Mouse (Mus musculus) thymus, postnatal 25 days (tissue): ENCODE measurements around the gene Ece1.
"Not testable (repeated sequence)": the region's sequence is repeated elsewhere in the genome, so short reads cannot be mapped to it uniquely, and the experiment has no call there.

Experiments
- DNase-seq: peaks from one replicate; pipeline ENCODE4 v3.0.0; 2022

Ece1 gene

GRCm38 (mm10) chr4:137862019-137862418 is at the start of gene Ece1:
Gene Ece1 (plus strand): TSS chr4:137862237.
- DNase-seq: peak; percentile 95

DNA sequence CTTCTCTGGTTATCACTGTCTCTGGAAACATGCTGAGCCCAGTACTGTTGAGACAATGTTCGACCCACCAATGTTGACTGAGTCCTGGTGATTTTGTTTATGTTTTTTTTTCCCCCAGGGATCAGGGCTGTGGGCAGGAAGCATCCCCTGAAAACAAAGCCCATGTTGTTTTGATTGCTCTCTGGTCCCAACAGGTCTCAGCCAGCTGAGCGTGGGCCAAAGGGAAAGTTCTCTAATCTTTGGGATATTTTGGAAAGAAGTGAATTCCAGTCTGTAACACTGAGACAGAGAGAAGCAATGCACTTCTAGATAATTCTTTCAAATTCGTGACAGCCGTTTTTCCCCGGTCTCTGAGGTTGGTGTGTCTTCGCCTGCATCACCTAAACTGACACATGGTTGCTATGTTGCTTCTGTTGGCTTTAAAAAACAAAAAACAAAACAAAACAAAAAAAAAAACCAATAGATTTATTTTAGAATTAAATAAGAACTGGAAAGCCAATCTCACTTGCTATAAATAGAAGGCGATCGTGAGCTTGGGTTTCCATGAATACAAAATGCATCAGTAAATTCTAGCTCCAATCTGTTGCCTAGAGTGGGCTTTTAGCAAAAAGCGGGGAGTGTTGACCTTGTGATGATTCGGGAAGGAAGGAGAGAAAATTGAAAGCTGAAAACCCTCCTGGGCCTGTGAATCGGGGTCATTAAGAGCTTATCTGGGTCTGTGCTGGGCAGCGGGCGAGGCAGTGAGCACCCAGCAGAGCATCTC is 48.9 kb upstream of the Ece1 start:
- no peak for DNase-seq

DNA sequence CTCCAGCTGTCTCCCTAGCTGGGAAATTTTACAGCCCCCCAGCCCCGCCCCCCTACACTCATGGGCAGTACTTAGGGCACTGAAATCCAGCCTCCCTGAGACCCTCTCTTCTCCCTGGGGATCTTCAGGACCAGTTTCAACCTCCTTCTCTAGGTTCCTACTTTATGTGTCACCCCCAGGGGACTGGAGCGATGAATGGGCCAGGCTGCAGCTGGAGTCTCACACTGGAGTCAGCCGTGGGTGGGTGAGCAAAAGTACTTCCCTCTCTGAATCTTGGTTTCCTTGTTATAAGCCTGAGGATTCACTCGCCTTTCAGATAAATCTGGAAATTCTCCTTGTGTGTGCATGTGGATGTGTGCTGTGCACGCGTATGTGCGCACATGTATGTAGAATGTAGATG is 47.9 kb upstream of the Ece1 start:
- DNase-seq: no peak

DNA sequence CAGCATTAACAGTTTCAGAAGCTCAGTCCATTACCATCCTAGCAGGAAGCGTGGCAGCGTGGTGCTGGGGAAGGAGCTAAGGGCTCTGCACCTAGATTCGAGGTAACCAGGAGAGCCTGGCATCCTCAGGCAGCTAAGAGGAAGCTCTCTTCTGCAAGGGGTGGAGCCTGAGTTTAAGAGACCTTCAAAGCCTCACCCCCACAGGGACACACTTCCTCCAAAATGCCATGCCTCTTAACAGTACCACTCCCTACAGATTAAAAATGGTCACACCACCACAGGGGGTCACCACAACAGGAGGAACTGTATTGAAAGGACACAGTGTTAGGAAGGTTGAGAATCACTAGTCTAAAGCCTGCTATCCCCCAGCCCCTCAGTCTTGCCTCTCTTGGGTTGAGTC is 46.6 kb upstream of the Ece1 start:
- no peak for DNase-seq

DNA sequence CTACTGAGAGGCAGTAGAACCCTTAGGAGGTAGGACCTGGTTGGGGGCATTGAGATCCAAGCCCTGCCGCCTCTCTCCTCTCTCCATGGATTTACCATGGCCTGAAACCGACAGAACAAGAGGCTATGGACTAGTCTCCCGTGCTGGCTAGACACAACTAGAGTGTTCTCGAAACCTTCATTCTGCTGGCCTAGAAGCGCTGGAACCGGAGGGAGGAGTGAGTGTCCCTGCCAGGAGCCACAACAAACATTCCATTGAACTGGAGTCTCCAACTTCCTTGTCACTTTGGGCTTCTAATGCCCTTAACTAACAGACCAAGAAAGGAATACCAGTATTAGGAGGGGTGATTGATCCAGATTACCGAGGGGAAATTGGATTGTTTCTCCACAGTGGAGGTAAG is 45.8 kb upstream of the Ece1 start:
- DNase-seq: no peak

DNA sequence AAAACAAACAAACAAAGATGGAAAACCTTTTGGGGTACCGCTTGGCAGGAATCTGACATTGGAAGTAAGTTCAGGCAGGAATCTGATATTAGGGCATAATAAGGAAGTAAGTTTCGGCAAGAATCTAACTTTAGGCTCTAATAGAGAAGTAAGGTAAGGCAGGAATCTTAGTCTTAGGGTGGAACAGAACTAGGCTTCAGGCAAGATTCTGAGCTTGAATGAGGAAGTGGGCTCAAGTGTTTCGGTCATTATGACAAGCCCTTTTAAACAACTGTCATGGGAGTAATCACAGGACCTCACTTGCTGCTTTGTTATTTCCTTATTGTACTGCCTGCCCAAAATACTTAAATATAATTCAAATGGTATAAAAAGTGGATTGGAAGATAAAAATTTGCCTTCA is 43.7 kb upstream of the Ece1 start:
- DNase-seq: no peak

DNA sequence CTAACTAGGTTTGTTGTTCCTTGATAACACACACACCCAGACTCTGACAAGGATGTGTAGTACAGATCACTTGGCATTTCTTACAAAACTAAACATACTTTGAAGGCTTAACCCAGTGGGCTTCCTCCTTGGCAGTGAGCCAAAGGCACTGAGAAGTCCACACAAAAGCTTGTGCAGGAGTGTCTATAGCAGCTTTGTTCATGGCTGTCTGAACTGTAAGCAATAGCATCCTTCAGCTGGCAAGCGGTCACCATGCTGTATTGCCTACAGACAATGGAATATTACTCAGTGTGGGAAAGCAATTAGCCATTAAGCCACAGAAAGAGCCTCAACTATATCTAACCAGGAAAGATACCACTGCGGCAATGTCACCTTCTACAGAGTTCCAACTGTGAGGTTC is 42.5 kb upstream of the Ece1 start:
- no peak for DNase-seq

DNA sequence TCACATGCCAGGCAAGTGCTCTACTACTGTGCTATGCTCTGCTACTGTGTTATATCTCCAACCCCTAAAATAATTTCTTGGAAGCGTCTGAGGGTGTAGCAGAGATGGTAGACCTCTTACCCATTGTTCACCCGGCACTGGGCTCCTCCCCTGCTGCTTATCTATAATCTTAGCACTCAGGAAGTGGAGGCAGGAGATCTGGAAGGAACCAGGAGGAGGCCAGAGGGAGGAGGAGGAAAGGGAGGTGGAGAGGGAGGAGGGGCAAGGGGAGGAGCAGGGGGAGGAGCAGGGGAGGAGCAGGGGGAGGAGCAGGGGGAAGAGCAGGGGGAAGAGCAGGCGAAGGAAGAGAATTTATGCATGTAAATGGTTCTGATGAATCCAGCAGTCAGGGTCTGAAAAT is 41.3 kb upstream of the Ece1 start:
- no peak for DNase-seq

DNA sequence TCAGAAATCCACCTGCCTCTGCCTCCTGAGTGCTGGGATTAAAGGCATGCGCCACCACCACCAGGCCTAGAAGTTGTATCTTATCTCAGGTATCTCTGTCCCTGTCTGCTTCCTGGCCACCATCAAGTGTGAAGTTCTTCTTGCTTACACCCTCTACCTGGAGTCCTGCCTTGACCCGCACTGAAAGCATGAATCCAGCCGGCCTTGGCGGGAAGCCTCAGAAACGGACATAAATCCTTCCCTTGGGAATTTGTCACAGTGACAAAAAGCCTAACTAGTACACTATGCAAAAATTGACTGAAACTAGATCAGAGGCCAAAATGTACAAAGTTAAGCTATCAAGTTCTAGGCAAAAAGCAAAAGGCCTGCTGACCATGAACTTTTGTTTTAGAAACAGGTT is 39.5 kb upstream of the Ece1 start:
- DNase-seq: no peak

GRCm38 (mm10) chr4:137823542-137823941 is 38.5 kb upstream of the Ece1 start:
- no peak for DNase-seq

GRCm38 (mm10) chr4:137824881-137825280 is 37.2 kb upstream of the Ece1 start:
- no peak for DNase-seq

GRCm38 (mm10) chr4:137830380-137830779 is 31.7 kb upstream of the Ece1 start:
- no peak for DNase-seq

- DNase-seq: no peak
Measured at GRCm38 (mm10) chr4:137831598-137831997, 30.4 kb upstream of the Ece1 start.

DNA sequence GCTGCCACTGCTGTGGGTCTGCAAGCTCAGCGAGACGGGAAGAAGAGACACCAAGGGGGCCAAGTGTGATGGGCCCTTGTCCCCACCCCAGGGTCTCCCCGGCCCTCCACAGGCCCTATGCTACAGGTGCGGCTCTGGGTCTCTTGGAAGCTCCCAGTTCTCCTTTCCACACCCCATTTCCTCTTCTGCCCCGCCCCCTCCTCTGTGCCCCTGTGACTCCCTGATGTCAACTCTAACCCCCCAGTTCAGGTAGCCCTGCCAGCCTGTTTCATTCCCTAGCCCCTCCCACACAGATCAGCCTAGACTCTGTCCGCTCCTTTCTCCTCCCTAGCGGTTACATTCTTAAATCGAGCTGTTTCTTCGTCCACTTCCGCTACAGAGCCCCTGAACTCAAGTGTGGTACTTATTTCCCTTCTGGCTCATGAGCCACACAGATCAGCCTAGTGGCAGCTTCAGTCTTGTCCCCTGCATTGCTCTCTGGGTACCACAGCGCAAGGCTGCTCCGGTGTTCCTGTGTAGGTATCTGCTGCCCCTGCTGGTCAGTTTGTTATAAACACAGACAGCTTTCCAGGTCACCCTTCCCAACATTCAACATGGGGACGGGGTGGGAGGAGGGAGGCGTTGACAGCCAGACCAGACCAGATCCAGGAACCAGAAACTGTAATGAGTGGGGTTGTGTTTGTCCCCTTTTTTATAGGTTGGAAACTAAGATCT is 26.3 kb upstream of the Ece1 start:
- DNase-seq: peak; percentile 65

- DNase-seq: no peak
Measured at GRCm38 (mm10) chr4:137836741-137837140, 25.3 kb upstream of the Ece1 start.

DNA sequence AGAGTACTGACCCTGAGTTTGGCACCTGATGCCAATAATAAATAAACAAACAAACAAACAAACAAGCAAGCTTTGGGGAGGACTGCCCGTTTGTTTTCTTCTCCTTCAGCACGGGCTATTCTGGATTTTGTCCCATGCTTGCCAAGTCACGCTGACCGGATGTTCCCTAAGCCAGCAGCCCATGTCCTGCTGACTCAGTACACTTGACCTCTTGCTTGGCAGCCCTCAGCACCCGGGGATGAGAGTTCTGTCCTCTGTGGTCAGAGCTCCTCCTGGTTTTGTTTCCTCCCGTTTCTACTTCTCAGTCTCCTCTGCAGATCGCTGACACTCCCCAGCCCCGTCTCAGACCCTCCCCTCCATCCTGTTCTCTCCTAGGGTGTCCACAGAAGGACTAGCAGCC is 24.2 kb upstream of the Ece1 start:
- DNase-seq: no peak

GRCm38 (mm10) chr4:137838791-137839190 is 23.2 kb upstream of the Ece1 start:
- DNase-seq: no peak

DNA sequence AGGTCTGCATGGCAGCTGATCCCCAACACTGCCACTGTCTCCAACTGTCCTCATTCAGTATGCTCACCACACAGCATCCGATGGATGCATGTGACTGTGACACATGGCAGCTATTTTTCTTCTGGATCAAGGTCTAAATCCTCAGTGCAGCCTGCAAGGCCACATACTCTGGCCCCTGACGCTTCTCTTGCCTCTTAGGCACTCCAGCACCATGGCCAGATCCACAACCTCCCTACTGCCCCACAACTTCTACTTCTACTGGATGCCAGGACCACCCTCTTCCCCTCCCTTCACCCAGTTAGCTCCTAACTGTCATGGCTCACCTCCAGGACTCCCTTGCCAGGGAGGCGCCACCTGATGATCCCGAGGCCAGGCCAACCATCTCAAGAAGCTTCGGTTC is 22.6 kb upstream of the Ece1 start:
- DNase-seq: no peak

DNA sequence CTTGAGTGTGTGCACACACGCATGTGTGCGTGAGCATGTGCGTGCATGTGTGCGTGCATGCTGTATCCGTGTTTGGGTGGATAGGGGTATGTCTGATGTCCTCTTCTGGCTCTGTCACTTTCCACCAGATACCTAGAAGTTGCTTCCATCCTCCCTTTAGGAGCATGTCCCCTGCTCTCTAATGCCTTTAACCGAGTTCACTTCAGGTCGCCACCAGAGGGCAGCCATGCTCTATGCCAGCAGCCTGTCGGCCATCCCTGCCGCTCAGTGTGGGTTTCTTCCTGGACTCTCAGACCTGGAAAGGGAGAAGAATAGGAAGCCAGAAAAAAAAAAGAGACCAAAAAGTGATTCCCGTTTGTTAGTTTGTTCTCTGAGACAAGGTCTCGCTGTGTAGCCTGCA is 17.4 kb upstream of the Ece1 start:
- DNase-seq: peak; percentile 73

- not testable (repeated sequence) for DNase-seq
Measured at GRCm38 (mm10) chr4:137847651-137848050, 14.4 kb upstream of the Ece1 start.

DNA sequence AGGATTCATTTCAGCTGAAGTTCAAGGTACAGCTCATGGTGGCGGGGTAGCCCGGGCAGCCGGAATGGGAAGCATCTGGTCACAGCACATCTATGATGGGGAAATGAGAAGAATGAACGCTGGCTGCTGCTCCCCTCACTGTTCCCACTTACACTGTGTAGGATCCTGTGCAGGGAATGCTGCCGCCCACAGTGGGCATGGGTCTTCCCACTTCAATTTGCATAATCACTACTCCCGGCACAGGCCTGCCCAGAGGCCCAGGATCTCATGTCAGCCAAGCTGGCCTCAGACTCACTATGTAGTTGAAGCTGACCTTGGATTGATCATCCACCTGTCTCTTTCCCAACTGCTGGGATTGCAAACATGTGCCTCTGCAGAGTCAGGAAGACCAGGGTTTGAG is 11.9 kb upstream of the Ece1 start:
- no peak for DNase-seq

DNA sequence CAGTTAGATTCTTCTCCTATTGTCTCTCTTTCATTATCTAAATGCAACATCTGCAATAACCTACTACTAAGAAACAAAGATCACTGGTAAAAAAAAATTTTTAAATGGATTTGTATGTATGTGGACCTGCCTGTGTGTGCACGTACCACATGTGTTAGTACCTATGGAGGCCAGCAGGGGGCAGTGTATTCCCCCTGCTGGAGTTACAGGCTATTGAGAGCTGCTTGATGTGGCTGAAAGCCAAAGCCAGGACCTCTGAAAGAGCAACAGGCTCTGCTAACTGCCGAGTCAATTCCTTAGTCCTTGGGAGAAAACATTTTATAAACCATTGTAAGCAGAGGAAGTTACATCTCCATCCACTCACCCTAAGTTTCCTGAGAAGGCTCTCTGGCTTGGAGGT is 10.6 kb upstream of the Ece1 start:
- peak; percentile 61 for DNase-seq

DNA sequence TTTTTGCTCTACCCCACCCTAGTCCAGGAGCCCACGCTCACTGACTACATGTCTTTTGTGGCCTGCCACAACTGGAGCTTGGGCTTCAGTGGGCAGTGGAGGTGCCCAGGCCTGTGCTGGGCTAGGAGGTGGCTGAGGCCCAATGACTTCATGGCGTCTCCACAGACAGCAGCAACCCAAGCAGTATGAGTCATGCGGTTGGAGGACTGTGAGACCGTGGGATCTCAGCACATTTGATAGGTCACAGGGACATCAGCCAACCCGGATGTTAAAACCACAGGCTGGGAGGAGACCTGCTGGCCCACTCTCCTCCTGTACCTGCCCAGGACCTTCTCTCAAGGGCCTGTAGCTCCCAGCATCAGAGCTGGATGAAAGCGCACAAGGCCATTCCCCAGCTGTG is 8.2 kb upstream of the Ece1 start:
- DNase-seq: no peak

DNA sequence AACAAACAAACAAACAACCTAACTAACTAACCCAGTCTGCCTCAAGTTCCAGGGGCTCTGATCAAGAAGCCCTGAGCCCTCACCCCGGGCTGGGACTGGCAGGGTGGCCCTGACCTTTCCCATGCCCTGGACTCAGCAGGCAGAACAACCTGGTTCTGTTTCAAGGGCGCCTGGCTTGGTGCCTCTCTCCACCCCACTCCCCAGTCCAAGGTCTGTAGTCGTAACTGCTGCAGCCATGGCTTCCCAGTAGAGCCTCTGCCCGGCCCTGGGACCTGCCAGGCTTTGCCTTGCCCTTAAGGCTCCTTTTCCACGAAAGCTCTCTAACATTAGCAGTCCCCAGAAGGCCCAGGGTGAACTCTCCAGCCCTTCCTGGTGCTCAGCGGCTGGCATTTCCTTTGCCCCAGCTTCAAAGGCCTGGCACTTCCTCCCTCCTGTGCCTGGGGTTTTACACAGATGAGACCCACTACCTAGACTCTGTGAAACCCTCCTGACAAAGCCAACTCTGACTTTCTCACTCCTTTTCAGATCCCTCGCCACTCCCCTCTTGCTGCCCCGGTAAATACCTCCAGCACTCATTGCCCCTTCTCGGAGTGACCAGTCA is 6.2 kb upstream of the Ece1 start:
- DNase-seq: peak; percentile 70
